Mouse (Mus musculus) midbrain, embryonic 14.5 days (tissue): ENCODE data around the gene Eif3g. TPM values are rescaled to one million over a fixed set of nuclear protein-coding genes. Genes with fewer than 3 reads are reported as not detected.

ENCODE experiments used
- ATAC-seq: fragments of 200-750 bp; cut with Nextera tagmentation; 2 replicates; pipeline ENCODE4 v1.8.0; 2017; ENCODE audit warnings: moderate number of reproducible peaks, moderate library complexity; ENCODE audit not compliant: low FRiP score, low TSS enrichment
- DNase-seq: peaks from one replicate; pipeline ENCODE4 v3.0.0-alpha.2; 2015
- H3K27ac ChIP-seq: fragments of 300-500 bp; sonication (generic); replicated peaks from 2 replicates; pipeline ENCODE4 v1.5.1; 2014; ENCODE audit warnings: mild to moderate bottlenecking, low read depth, low read length, moderate library complexity
- H3K27me3 ChIP-seq: fragments of 300-500 bp; sonication (generic); 2 replicates; pipeline ENCODE4 v1.6.1; 2014; ENCODE audit warnings: low read length, control low read depth, mixed read lengths; ENCODE audit not compliant: control insufficient read depth, insufficient read depth
- H3K36me3 ChIP-seq: fragments of 300-500 bp; sonication (generic); 2 replicates; pipeline ENCODE4 v1.6.1; 2014; ENCODE audit warnings: low read length, control low read depth; ENCODE audit not compliant: control insufficient read depth, insufficient read depth
- H3K4me1 ChIP-seq: fragments of 300-500 bp; sonication (generic); 2 replicates; pipeline ENCODE4 v1.6.1; 2014; ENCODE audit warnings: mild to moderate bottlenecking, antibody characterized with exemption, low read length, control low read depth; ENCODE audit not compliant: control insufficient read depth, insufficient read depth
- H3K4me2 ChIP-seq: fragments of 300-500 bp; sonication (generic); 2 replicates; pipeline ENCODE4 v1.6.1; 2014; ENCODE audit warnings: mild to moderate bottlenecking, low read length, moderate library complexity
- H3K4me3 ChIP-seq: fragments of 300-500 bp; sonication (generic); replicated peaks from 2 replicates; pipeline ENCODE4 v1.5.1; 2014; ENCODE audit warnings: low read depth, low read length
- H3K9ac ChIP-seq: fragments of 300-500 bp; sonication (generic); replicated peaks from 2 replicates; pipeline ENCODE4 v1.6.1; 2014; ENCODE audit warnings: mild to moderate bottlenecking, low read length, moderate library complexity
- H3K9me3 ChIP-seq: fragments of 300-500 bp; sonication (generic); 2 replicates; pipeline ENCODE4 v1.6.1; 2016; ENCODE audit warnings: low read length, control low read depth, mixed read lengths; ENCODE audit not compliant: control insufficient read depth
- WGBS: fragments of 180-500 bp; shearing (Covaris S2); extraction: QIAGEN DNeasy Blood & Tissue Kit; methylation state at CpG from one replicate; pipeline ENCODE4 v1.1.7; 2014; 5-methylcytosine and 5-hydroxymethylcytosine counted together
- microRNA-seq: library from miRNA; unstranded; fragments of <30 nt; microRNA quantifications from one replicate; pipeline ENCODE4, GENCODE M21; 2016
- polyA plus RNA-seq: library from polyadenylated mRNA; unstranded; fragments of >200 nt; fragmentation: Nextera tagmentation; extraction: Ambion mirVana; gene quantifications from 2 replicates; pipeline ENCODE4 v1.2.1, GENCODE M21; 2014

Eif3g gene
- polyA plus RNA-seq, 1 experiment from 2014 or later: 231 TPM

DNA sequence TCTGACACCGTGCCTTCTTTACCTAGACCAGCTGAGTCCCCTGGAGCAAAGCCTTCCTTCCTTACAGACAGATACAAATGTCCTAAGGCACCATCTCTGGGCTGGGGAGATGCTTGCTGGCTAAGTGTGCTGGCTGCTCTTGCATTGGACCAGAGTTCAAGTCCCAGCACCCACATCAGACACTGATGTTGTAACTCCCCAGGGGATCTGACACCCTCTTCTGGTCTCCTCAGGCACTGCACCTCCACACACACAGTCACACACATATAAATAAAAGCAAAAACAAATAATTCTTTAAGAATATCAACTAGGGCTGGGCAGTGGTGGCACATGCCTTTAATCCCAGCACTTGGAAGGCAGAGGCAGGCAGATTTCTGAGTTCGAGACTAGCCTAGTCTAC is 48.2 kb downstream of the Eif3g start:
- Histone ChIP-seq H3K9ac (no peak overlapping the region), H3K4me1 (no peaks in the 10 kb centered on the region), H3K36me3 (no peaks in the 10 kb centered on the region), H3K27me3 (no peaks in the 10 kb centered on the region), H3K27ac (no peak overlapping the region), H3K4me2 (no peak overlapping the region), H3K4me3 (no peak overlapping the region), H3K9me3 (no peaks in the 10 kb centered on the region)
- no peak for ATAC-seq
- DNase-seq: no peak
- WGBS: 88% methylated on average over 2 of the region's 2 CpGs

Small RNA genes lying within 50 kb of the gene (microRNA-seq; reads per million reads assigned to microRNA genes)
- gene Mir7081: 1.0 reads per million

Other genes starting within 250 kb of the Eif3g start
- gene Pin1, start 246.5 kb downstream of the Eif3g start, polyA plus RNA-seq: 56.7 and 68.6 TPM in 2 replicates
- 143 and 173 TPM in 2 replicates for gene Olfm2, start 152.3 kb downstream of the Eif3g start, polyA plus RNA-seq
- 0.45 and 0.66 TPM in 2 replicates for gene Col5a3, start 83.6 kb downstream of the Eif3g start, polyA plus RNA-seq
- not detected in 2 replicates for gene Rdh8, start 80.1 kb downstream of the Eif3g start, polyA plus RNA-seq
- gene A230050P20Rik, start 30.0 kb downstream of the Eif3g start, polyA plus RNA-seq: 1.3 and 1.9 TPM in 2 replicates
- gene Angptl6, start 18.9 kb downstream of the Eif3g start, polyA plus RNA-seq: 11.1 and 14.4 TPM in 2 replicates
- 39.8 and 43.9 TPM in 2 replicates for gene Ppan, start 10.4 kb downstream of the Eif3g start, polyA plus RNA-seq
- gene Dnmt1, start 61.3 kb upstream of the Eif3g start, polyA plus RNA-seq: 51.1 and 51.5 TPM in 2 replicates
- 4.1 and 10.8 TPM in 2 replicates for gene S1pr2, start 78.2 kb upstream of the Eif3g start, polyA plus RNA-seq
- gene Mrpl4, start 104.1 kb upstream of the Eif3g start, polyA plus RNA-seq: 98.6 and 112 TPM in 2 replicates
- gene Icam1, start 117.4 kb upstream of the Eif3g start, polyA plus RNA-seq: 1.7 and 4.1 TPM in 2 replicates
- gene Icam4, start 130.8 kb upstream of the Eif3g start, polyA plus RNA-seq: not detected in 2 replicates
- 0.71 and 1.0 TPM in 2 replicates for gene Icam5, start 133.4 kb upstream of the Eif3g start, polyA plus RNA-seq
- 1.5 and 1.6 TPM in 2 replicates for gene Zglp1, start 168.5 kb upstream of the Eif3g start, polyA plus RNA-seq
- gene Gm49373, start 174.5 kb upstream of the Eif3g start, polyA plus RNA-seq: 1.3 and 2.6 TPM in 2 replicates
- gene Fdx1l, start 175.0 kb upstream of the Eif3g start, polyA plus RNA-seq: 55.5 and 82.2 TPM in 2 replicates
- 1.9 and 2.0 TPM in 2 replicates for gene Gm38431, start 193.4 kb upstream of the Eif3g start, polyA plus RNA-seq
- 28.3 and 41.0 TPM in 2 replicates for gene Raver1, start 193.4 kb upstream of the Eif3g start, polyA plus RNA-seq
- 7.4 and 8.5 TPM in 2 replicates for gene Tyk2, start 232.6 kb upstream of the Eif3g start, polyA plus RNA-seq